Mouse (Mus musculus): ENCODE measurements around the gene Dapk2. TPM values are rescaled to one million over a fixed set of nuclear protein-coding genes. Genes with fewer than 3 reads are reported as not detected.
A peak's percentile ranks its signal among the peaks of the same experiment; 100 is the strongest.

Gene Dapk2
- total RNA-seq (2021), result 1 to 10 TPM; 2.4 to 3.6 TPM

DNA sequence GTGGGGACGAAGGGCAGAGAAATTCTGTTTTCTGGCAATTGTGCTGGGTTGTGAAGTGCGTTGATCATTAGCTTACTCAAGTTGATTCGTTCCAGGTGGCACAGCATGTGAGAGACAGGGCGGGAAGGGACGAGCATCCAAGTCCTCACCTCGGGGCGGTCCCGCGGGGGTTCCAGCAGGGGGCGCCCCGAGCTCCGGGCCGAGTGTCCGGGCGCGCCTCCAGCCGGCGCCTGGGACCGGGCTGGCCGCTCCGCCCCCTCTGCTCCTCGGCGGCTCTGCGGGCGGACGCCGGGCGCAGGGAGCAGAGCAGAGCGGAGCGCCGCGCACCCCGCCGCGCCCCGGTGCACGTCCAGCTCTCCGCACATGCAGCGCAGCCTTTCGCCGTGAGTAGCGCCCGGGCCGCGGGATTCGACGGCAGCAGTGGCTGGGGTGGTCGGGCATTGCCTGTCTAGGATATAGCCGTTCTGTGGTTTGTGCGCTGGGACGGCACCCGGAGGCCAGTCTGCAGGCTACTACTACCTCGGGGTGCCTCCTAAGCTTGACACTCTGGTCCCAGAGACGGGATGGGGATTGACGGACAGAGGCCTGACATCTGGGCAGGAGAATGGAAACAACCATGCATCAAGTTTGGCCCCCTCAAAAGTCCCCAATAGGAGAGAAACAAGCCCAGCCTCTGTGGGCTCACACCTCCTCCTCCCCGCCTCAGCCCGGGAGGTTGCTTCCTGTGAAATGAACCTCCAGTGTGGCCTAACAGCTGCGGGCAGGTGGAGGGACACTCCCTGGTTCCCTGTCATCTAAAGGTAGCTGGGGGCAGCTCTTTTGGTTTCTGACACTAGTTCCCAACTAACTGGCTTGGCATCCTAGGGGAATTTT lies at the start of gene Dapk2:
Gene Dapk2 (plus strand): TSS at position 266 of the 873 bp plus-strand sequence.
- peak; percentile 33 to 58 for DNase-seq (ENCODE audit: low spot score in 2 of 2)
- intact Hi-C loops (cut with DNase I), result no loop called here

DNA sequence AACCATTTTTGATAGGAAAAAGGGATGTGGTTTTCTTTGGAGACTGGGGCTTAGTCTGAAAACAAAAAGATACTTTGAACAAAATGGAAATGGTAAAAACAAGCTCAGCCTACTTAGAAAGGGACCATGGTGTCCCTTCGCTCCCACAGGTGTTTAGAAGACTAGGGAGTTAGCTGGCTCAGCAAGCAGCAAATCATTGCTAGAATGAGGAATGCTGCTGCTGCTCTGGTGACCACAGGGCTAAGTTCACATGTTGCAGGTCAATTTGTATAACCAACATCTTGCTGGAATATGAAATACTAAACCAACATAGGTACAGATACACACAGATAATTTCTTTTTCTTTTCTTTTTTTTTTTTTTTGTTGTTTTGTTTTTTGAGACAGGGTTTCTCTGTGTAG lies 48.4 kb upstream of the Dapk2 start:
- DNase-seq (ENCODE audit: low spot score in 2 of 2), result no peak
- intact Hi-C loops (cut with DNase I), result no loop called here

DNA sequence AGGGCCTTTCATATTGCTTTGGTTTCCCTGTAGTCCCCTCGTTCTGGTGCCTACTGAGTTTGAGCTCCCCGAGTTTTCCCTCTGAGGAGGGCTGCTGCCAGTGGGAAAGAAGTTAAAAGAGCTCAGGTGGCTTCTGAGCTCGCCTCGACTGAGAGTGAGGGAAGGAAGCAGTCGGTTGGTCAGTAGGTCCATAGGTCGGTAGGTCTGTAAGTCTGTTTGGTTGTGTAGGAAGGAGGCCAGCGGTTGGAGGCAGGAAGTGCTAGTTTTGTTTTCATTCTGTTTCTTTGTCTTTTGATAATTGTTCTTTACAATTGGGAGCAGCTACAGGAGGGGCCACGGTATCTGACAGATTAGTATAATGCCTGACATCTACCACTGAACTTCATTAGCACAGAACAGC lies 47.9 kb upstream of the Dapk2 start:
- intact Hi-C loops (cut with DNase I), result no loop called here

DNA sequence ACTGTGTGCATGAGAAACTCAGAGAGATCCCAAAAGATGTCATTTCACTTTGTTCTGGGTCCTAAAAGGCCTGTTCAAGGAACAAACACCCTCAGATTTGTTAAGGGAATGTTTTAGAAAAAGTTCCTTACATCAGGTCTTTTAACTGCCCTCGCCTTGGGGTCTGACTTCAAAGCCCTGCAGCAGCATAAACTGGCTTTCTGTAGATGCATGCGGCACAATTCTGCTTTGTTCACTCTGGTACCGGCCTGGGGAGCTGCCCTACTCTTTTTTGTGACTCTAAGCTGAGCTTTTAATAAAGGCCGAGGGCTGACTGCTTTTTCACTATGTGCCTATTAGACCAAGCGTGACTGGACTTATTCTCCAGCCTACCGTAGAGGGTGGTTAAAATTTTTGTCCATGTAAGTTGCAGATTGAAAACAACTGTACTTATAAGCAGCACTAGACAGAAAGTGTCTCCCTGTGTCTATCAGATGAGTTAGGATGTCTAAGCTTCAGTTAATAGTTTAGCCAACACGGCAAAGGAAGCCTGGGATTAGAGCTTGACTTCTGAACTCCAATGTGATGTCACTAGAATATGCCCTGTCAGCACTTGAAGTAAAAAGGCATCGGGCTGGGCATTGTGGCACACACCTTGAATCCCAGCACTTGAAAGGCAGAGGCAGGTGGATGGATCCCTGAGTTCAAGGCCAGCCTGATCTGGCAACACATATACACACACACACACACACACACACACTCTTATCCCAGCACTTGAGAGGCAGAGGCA lies 47.2 kb upstream of the Dapk2 start:
- no peak for DNase-seq (ENCODE audit: low spot score in 2 of 2)
- intact Hi-C loops (cut with DNase I), result no loop called here

More for the DNA sequence above, 47.9 kb upstream of the Dapk2 start:
- DNase-seq (ENCODE audit: low spot score in 2 of 2), result no peak

DNA sequence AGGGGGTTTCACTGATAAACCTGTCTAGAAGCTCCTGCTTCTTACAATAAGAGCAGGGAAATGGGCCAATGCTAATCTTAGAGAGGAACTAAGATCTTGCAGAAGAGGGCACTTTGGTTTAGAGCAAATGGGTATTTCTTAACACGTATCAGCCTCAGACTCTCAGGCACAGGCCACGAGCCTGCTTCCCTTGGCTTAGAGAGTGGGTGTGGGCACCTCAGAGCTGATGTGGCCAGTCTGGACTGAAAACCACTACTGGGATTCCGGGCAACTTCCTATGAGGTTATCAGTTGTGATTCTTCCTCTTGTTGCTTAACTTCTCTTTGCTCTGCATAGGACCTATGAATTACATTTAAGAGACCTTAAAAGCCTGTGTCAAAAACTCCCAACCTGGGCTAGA lies 43.7 kb upstream of the Dapk2 start:
- no peak for DNase-seq (ENCODE audit: low spot score in 2 of 2)
- intact Hi-C loops (cut with DNase I), result no loop called here

DNA sequence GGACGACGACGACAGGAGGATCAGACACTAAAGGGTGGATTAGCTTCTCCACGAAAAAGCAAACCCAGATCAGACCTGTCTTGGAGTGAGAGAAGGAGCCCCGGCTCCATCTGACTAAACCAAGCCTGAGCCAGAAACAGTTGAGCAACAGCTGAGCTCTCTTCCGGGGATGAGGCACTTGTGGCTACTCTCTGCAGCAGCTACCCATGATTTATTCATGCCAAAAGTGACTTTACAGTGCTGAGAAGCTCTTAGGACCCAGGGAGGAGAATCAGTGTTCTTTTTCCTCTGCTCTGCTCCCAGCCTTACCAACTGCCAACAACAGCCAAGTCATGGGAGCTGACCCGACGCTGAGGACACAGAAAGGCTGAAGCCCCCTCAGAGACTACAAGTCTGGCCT lies 41.1 kb upstream of the Dapk2 start:
- DNase-seq (ENCODE audit: low spot score in 2 of 2), result no peak
- intact Hi-C loops (cut with DNase I), result no loop called here

DNA sequence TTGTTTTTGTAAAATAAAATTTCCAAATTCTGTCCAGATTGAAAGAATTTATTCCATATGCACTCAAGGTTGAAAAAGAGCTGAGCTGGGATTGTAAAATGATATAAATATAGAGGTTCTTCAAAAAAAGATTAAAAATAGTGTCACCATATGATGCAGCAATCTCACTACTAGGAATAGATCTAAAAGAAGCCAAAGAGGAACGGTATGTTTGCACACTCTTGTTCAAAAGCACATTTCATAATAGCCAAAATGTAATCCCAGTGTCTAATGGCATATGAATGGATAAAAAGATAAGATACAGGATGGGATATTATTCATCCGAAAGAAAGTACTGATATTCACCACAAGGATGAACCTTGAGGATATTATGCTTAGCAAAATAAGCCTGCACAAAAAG lies 38.5 kb upstream of the Dapk2 start:
- intact Hi-C loops (cut with DNase I), result no loop called here
- DNase-seq (ENCODE audit: low spot score in 2 of 2), result no peak

DNA sequence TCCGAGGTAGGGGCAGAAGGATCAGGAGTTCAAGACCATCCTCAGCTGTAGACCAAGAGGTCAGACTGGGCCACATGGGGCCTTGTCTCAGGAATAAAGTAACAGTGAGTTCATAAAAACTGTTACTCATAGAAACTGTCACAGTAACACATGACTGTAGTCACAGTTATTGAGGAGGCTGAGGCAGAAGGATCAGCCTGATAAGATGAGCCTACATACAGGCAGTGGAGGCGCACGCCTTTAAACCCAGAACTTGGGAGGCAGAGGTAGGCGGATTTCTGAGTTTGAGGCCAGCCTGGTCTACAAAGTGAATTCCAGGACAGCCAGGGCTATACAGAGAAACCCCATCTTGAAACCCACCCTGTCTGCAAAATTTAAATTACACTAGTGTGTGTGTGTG lies 37.9 kb upstream of the Dapk2 start:
- DNase-seq (ENCODE audit: low spot score in 2 of 2), result no peak
- intact Hi-C loops (cut with DNase I), result no loop called here

DNA sequence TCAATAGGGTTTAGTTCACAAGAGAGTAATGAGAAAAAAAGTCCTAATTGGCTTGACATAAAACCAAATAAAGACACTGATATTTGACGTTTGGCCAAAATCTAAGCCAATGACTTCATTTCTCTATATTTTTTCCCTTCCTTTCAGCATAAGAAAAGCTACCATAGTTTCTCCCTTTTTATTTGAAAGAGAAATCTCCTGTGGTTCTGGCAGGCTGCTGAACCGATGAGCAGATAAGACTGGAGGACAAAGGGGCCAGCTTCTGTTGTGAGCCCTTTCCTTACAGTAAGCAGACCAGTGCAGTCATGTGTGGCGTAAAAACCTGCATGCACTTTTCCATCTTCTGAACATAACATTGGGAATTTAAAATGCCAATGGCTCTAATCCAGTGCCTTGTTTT lies 37.1 kb upstream of the Dapk2 start:
- intact Hi-C loops (cut with DNase I), result no loop called here
- no peak for DNase-seq (ENCODE audit: low spot score in 2 of 2)

DNA sequence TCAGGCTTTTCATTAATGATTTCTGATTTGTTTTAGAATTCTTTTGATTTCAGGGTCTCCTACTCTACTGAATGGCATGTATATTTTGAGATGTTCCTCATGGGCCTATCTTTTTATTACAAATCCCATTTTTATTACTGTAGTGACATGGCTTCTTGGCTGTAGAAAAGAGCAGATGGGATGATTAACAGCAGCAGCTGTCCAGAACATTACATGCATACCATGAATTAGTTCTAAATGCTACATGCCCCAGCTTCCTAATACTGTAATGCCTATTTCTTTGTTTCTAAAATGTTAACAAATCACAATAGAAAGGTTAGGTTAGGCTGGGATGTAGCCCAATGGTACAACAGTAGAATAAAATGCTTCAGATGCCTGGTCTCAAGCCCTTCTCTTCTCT lies 36.6 kb upstream of the Dapk2 start:
- intact Hi-C loops (cut with DNase I), result no loop called here
- no peak for DNase-seq (ENCODE audit: low spot score in 2 of 2)

DNA sequence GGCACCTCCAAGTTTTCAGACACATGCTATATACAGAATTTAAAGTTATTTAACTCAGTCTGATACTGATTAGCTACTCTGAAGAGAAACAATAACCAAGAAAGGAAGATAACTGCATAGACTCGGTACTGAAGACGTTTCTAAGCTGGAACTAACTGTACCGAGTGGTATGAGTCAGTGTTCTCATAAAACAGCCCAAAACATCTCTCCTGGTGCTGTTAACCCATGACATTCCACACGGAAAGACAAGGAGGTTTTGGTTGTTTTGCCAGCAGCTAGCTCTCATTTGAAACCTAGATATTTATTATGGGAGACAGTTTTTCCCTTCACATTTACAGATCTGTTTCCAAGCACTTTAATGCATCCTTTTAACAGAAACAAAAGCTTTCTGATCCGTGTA lies 34.4 kb upstream of the Dapk2 start:
- intact Hi-C loops (cut with DNase I), result loop anchor here (2.0 kb wide), 1 partner anchor 63 kb away; the partner anchor contains the start of gene Ppib
- DNase-seq (ENCODE audit: low spot score in 2 of 2), result no peak

DNA sequence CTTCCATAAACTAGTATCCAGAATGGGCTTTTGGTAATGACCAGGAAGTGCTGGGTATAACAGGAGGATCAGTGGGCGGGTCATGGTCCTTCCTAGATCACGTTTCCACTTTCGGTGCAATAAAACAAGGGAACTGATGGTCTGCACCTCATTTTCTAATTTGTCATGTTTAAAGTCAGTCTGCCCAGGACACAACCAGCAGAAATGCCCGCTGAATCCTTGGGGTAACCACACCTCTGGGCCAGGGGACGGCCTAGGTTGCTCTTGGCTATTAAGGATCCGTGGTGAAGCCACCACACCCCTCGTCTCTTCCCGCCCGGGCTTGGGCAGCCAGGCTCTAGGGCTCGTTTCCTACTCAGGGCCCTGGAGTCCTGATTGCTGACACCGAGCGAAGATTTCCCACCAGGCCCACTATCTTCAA lies 33.9 kb upstream of the Dapk2 start:
- intact Hi-C loops (cut with DNase I), result loop anchor here (2.0 kb wide), 1 partner anchor 63 kb away; the partner anchor contains the start of gene Ppib
- DNase-seq (ENCODE audit: low spot score in 2 of 2), result peak in 1 of 2 experiments; percentile 18

DNA sequence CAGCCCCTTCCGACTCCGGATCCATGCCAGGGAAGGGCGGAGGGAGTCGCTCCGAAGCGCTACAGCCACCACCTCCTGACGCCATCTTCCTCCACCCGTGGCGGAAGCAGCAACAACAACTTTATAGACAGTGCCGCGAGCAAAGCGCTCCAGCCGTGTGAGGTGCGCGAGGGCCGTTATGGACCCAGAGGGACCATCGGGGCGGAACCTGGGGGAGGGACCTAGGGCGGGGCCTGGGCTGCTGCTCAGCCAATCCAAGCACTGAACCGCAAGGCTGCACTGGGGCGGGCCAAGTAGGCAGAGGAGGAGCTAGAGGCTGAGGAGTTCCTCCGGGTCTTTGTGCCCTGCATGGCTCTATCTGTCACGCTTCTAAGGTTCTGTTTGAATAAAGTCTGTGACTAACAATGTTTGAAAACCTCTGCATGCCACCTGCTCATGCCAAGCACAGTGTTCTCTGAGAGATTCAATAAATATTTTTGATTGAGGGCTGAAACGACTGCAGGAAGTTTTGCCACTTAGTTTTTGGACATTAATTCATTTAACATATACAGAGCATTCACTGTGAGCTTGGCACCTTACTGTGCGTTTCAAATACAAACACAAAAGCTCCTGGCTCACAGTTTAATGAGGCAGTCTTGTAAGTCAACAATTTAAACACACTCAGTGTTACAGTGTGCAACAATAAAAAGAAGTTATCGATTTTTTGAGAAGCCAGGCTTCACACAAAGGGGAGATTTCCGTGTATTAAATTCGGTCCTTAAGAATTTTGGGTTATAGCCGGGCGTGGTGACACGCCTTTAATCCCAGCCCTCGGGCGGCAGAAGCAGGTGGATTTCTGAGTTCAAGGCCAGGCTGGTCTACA lies 33.1 kb upstream of the Dapk2 start:
- DNase-seq (ENCODE audit: low spot score in 2 of 2), result peak; percentile 93 to 95
- intact Hi-C loops (cut with DNase I), result loop anchor here (2.0 kb wide), 1 partner anchor 64 kb away; the partner anchor contains the start of gene Ppib

DNA sequence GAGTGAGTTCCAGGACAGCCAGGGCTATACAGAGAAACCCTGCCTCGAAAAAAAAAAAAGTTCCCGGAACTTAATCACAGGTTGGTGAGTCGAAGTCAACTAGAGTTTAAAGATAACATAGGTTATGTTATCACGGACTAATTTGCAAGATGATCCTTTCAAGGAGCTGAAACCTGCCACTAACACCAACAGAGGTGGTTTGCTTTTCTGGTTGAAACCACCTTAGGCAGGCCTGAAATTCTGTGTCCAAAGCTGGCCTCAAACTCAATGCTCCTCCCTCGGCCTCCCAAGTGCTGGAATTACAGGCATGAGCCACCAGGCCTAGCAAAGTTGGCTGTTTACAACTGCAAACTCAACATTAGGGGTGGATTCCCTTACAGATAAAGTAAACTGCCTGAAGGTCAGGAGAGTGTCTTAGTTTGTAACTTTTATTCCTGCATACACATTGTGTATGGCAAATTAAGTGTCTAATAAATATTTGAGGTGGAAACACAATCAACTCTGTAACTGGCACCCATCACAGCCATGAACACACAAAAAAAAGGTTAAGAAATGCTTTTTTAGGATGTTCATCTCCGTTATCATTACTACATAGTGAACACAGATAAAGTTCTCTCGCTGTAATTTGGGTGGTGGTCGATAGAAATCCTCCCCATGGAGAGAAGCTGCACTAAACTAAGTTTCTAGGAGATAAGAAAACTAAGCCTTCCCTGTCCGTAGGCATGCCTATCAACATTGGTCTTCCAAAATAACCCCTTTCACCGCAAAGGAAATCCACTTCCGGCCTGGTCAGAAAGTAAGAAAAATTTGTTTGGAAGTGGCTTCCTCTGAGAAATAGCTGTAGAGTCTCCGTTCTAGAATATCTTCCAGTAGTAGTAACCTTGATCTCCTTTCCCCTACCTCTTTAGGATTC lies 32.2 kb upstream of the Dapk2 start:
- intact Hi-C loops (cut with DNase I), result loop anchor here (2.0 kb wide), 1 partner anchor 65 kb away; the partner anchor contains the start of gene Ppib
- DNase-seq (ENCODE audit: low spot score in 2 of 2), result no peak

DNA sequence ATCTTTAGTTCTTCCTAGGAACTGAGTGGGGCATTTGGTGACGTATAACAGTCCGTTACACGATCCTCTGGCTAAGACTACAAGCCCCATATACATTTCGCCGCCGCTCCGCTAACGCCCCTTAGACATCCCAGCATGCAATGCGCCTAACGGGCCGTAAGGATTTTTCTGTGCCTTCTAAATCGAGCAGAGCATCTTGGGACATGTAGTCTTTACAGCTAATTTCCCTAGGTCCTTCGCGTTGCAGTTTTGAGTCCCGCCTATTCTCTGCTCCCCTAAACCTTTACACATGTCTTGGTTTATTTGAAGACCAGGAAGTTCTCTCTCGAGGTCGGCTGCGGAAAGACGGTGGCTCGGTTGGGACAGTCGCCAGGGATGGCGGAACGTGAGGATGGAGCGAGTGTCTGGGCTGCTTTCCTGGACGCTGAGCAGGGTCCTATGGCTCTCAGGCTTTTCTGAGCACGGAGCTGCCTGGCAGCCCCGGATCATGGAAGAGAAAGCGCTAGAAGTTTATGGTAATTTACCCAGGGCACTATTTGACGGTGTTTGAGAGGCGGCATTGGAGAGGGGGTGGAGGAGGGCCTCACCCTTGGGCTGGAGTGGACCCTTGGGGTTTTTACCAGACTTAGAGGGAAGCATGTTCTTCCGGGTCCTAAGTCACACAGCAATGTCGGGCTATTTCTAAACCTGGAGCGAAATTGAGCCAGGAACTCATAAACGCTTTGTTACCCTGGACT lies 31.4 kb upstream of the Dapk2 start, which contains the start of the genes Snx1 and Ciao2a:
Gene Snx1 (minus strand): TSS at position 132 of the 737 bp plus-strand sequence.
Gene Ciao2a (plus strand): TSS at position 156 of the 737 bp plus-strand sequence.
- intact Hi-C loops (cut with DNase I), result no loop called here
- peak; percentile 92 to 93 for DNase-seq (ENCODE audit: low spot score in 2 of 2)

DNA sequence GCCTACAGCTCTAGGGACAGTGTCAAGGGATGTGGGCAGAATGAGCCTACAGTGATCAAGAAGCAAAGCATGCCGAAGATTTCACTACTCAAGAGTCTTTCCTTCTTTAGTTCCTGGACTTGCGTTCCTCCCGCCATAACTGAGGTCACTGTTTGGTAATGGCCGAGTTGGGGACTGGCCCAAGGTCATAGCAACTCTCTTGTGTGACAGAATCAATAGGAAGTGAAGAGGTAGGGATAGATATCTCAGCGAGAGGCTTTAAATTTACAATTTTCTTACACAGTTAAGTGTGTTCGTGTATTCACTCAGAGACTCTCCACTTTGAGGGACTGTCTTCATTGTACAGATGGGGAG lies 30.9 kb upstream of the Dapk2 start:
- no peak for DNase-seq (ENCODE audit: low spot score in 2 of 2)

DNA sequence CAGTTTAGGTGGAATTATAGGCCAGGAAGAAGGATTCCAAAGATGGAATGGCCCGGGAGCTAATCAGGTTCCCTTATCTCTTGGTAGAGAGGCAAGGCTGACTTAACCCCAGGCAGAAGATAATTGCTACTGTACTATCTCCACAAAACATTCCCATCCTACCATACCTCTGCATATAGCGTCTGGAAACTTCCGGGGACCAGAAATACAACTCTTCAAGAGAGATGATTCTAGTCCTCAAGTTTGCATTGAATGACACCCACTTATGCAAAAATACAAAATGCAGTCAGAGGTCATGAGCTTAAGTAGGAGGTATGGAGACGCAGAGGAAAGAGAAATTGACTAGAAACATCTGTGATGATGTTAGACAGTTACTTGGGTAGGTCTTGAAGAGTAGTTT lies 30.1 kb upstream of the Dapk2 start:
- no peak for DNase-seq (ENCODE audit: low spot score in 2 of 2)
- intact Hi-C loops (cut with DNase I), result no loop called here

More for the DNA sequence above, 30.9 kb upstream of the Dapk2 start:
- intact Hi-C loops (cut with DNase I), result no loop called here

DNA sequence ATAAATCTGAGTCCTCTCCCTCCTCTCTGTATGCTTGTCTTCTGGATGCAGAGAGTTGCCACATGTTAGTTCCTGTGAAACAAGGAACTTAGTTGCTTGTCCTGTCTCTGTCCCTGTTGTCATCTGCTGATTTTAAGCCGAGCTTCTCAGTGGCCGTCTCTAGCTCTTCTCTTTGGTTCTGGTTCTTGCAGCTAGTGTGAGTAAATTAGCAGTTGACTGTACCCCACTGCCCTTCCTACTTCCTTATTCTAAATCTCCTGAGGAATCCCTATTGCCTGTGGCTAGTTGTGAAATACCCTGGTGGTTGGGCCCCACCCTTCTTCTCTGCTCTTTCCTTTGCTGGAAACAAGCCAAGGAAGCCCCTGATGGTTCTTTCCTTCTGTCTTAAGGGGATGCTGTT lies 26.6 kb upstream of the Dapk2 start:
- intact Hi-C loops (cut with DNase I), result no loop called here
- DNase-seq (ENCODE audit: low spot score in 2 of 2), result no peak

Data from left cerebral cortex, postnatal 36 days (tissue).